Mouse (Mus musculus) cerebellum, adult 2 months (tissue): ENCODE results near the gene Bicd2. TPM values are rescaled to one million over a fixed set of nuclear protein-coding genes. Genes with fewer than 3 reads are reported as not detected.

Experiments
- DNase-seq, 2 experiments: peaks; one replicate each; pipeline ENCODE4 v3.0.0; 2021
- H3K27ac ChIP-seq: fragments of 200-500 bp; 2 replicates; pipeline ENCODE4 v1.5.1; 2012; ENCODE audit warnings: low read length, control low read depth, inconsistent platforms; ENCODE audit not compliant: insufficient read depth
- H3K27me3 ChIP-seq: fragments of 200-500 bp; 2 replicates; pipeline ENCODE4 v1.6.1; 2012; ENCODE audit warnings: inconsistent platforms, mild to moderate bottlenecking, low read length, moderate library complexity; ENCODE audit not compliant: control insufficient read depth, insufficient read depth
- H3K4me1 ChIP-seq: fragments of 200-500 bp; 2 replicates; pipeline ENCODE4 v1.6.1; 2011; ENCODE audit warnings: low read length; ENCODE audit not compliant: control insufficient read depth, insufficient read depth
- H3K4me3 ChIP-seq: fragments of 200-500 bp; replicated peaks from 2 replicates; pipeline ENCODE3; 2011; ENCODE audit warnings: mild to moderate bottlenecking, low read depth, low read length, control low read depth; ENCODE audit not compliant: insufficient read depth
- CTCF ChIP-seq: fragments of 200-500 bp; IDR thresholded peaks from 2 replicates; pipeline ENCODE4 v1.5.1; 2011; ENCODE audit warnings: low read depth, mild to moderate bottlenecking, control low read depth, low read length, moderate library complexity, borderline replicate concordance; ENCODE audit not compliant: insufficient read depth
- POLR2A ChIP-seq: fragments of 200-500 bp; IDR thresholded peaks from 2 replicates; pipeline ENCODE4 v1.6.1; 2011; ENCODE audit warnings: low read length, control low read depth, borderline replicate concordance; ENCODE audit not compliant: insufficient read depth
- WGBS: fragments of 180-500 bp; shearing (Covaris S2); methylation state at CpG from one replicate; pipeline ENCODE4 v1.1.7; 2018; 5-methylcytosine and 5-hydroxymethylcytosine counted together
- polyA plus RNA-seq: library from polyadenylated mRNA; depleted of rRNA; stranded (reverse); fragments of >200 nt; gene quantifications from 2 replicates; pipeline ENCODE4 v1.2.3, GENCODE M21; 2012; rRNA removed

Bicd2 gene
- polyA plus RNA-seq, 1 experiment = 50.7 TPM

DNA sequence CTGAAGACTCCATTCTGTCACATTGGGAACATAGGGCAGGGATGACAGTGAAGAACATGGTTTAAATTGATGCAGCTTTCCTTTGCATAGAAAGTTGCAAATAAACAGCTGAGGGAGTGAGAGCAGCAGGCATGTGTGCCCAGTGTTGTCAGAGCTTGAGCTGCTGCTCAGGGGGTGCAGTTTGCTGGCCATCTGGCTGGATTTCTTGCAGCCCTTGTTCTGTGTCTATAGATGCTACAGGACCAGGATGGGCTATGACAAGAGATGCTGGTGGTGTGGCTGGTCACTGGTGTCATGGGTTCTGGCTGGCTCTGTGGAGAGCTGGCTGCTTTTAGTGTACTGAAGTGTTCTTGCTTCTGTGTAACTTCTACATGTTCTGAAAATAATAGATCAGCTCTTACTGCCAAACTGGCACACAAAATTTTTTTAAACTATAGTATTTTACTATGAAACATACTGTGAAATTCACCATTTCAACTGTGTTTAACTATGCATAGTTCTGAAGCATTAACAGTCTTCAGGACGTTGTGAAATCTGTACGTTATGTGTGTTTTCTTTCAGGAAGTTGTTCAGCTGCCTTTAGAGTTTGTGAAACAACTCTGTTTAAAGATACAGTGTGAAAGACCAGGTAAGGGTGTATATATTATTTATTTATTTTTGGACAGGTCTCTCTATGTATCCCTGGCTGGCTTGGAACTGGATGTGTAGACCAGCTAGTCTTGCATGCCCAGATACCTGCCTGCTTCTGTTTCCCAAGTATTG is 92.1 kb downstream of the Bicd2 start:
- Histone ChIP-seq H3K27ac (no peak overlapping the region), H3K4me3 (no peak overlapping the region), H3K27me3 (no peaks in the 10 kb centered on the region), H3K4me1 (0 out of 2 replicates have a peak, but pooled peaks cover under 1% of the 10 kb centered on the region)
- 94% methylated on average over 2 of the region's 2 CpGs for WGBS
- no peak for DNase-seq
- TF ChIP-seq POLR2A (no peak), CTCF (no peak)

DNA sequence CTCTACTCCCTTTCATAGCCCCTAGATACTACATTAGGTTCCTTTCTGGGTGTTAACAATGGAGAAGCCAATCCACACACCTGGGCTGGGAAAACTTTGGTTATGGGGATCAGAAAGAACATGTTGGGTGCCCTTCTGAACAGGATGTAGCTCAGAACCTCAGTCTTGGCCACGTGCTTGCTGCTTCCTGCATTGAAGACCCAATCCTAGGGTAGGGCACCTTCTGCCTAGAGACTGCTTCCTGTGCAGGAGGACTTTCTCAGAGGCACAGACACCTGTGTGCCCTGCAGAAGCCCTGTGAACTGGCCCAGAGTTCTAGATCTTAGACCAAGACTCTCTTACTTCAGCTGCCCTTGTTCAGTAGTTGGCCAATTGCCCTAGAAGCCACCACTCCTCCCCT is 94.4 kb downstream of the Bicd2 start:
- 80% methylated on average over 1 of the region's 1 CpGs for WGBS
- no peak for DNase-seq
- Histone ChIP-seq H3K27ac (peak overlapping the region; percentile 21; the same call in 1 of the 2 replicates), H3K4me3 (no peak overlapping the region), H3K27me3 (no peaks in the 10 kb centered on the region), H3K4me1 (no peaks in the 10 kb centered on the region)
- no peak for TF ChIP-seq POLR2A
- TF ChIP-seq CTCF = no peak

DNA sequence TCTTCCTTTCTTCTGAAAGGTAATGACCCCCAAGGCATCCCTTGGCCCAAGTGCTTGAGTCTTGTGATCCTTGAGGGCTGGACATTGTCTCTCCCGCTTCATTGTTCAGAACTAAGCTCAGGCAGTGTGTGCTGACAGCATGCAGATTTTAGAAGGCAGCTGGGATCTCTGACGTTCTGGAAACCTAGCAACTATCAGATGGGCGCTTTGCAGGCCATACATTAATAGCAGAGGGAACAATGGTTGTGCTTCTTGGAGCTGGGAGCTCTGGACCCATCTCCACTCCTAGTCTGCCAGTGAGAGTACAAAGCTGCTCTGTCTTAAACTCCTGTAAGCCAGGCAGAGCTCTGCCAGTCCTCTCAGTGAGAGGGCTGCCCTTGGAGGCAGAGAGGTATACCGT is 94.8 kb downstream of the Bicd2 start:
- H3K27ac ChIP-seq = peak overlapping the region; percentile 21; the same call in 1 of the 2 replicates
- no peak for DNase-seq

More for the DNA sequence above, 94.8 kb downstream of the Bicd2 start:
- TF ChIP-seq CTCF = no peak
- Histone ChIP-seq H3K27me3 (no peaks in the 10 kb centered on the region), H3K4me1 (no peaks in the 10 kb centered on the region), H3K4me3 (no peak overlapping the region)
- 81% methylated on average over 4 of the region's 4 CpGs for WGBS

Other genes starting within 250 kb of the Bicd2 start
- gene Wnk2, start 193.6 kb upstream of the Bicd2 start, polyA plus RNA-seq = 73.2 and 78.3 TPM in 2 replicates
- gene Ninj1, start 154.1 kb upstream of the Bicd2 start, polyA plus RNA-seq = 87.5 and 91.1 TPM in 2 replicates
- 53.3 and 57.1 TPM in 2 replicates for gene Card19, start 125.5 kb upstream of the Bicd2 start, polyA plus RNA-seq
- 1.1 and 1.2 TPM in 2 replicates for gene Susd3, start 92.9 kb upstream of the Bicd2 start, polyA plus RNA-seq
- 13.7 and 13.8 TPM in 2 replicates for gene Fgd3, start 21.3 kb upstream of the Bicd2 start, polyA plus RNA-seq
- 11.3 and 12.8 TPM in 2 replicates for gene Ippk, start 79.7 kb downstream of the Bicd2 start, polyA plus RNA-seq
- 0.39 and 0.40 TPM in 2 replicates for gene Tes3-ps, start 151.7 kb downstream of the Bicd2 start, polyA plus RNA-seq
- gene Ecm2, start 163.2 kb downstream of the Bicd2 start, polyA plus RNA-seq = 4.3 and 5.1 TPM in 2 replicates
- gene Aspn, start 202.9 kb downstream of the Bicd2 start, polyA plus RNA-seq = 0.92 and 1.1 TPM in 2 replicates
- gene Omd, start 240.9 kb downstream of the Bicd2 start, polyA plus RNA-seq = 0.41 and 1.3 TPM in 2 replicates